Mouse (Mus musculus) liver, adult 10 weeks (tissue): ENCODE data around the gene Nkx6-2. TPM values are rescaled to one million over a fixed set of nuclear protein-coding genes. Genes with fewer than 3 reads are reported as not detected.

Source experiments
- polyA plus RNA-seq: library from polyadenylated mRNA; stranded (reverse); fragments of 350-450 nt; fragmentation: Illumina TruSeq; extraction: RNeasy Lipid Tissue Mini Kit (QIAGEN cat#74804); gene quantifications from one replicate; pipeline ENCODE4 v1.2.3, GENCODE M21; 2014; ENCODE audit warnings: low read depth, low replicate concordance

The Nkx6-2 gene
- polyA plus RNA-seq, result not detected

DNA sequence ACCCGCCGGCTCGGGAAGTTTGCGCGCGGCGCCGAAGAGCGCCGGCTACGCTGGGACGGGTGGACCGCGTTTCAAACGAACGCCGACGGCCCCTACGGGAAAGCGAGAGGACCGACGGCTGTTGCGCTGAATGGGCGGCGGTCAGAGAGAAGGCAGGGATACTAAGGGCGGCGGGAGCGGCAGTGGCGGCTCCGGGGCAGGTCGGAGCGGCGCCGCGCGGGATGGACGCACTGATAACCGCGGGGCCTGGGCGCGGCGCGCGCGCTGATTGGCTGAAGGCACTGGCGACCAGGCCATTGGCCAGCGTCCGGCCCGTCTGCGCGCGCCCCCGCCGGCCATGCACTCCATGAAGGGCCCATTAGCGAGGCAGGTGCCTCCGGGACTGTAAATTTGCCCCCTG lies at the start of gene Nkx6-2:
Nkx6-2 (minus strand) TSS at position 203 of the 400 bp plus-strand sequence.

Other genes starting within 250 kb of the Nkx6-2 start
- 6.5 TPM for gene Inpp5a, start 193.7 kb downstream of the Nkx6-2 start, polyA plus RNA-seq
- gene Cfap46, start 101.0 kb upstream of the Nkx6-2 start, polyA plus RNA-seq, result 0.29 TPM